Comparison of ENCODE assay signal across 9 mouse cellular contexts in the genomic region with DNA sequence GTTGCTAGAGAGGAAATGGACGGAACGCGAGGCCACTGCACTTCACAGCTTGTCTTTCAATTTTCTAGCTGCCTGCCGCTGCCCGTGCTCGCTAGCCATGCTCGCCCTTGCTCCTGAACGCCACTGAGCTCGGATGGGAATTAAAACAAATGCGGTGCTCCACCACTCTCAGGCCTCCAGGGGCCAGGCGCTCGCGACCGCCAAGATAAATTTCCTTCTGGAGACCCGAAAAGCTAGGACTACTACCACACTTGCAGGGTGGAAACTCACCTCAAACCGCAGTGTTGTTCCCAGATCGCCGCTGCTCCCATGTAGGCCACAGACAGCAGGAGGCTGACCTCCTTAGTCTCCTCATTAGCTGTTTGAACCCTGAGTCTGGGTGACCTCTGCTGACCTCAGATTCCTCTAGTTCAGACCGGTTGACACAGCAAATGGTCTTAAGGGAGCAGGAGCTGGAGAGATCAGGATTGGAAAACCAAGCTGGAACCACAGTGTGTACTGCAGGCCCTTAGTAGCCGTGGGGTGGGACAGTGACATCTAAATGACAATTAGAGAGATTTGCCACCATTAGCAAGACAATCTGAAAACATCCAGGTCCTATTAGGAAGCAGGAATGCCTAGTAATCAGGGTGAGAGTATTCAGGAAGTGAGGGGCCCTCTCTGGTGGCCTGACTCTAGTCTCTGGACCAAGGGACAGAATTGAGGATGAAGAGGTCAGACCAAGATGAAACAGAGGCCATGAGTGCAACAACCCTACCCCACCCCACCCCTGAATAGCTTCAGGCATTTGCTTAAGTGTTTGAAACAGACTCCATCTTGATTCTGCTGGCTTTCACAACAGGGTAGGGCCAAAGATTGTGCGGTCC.
DNase-seq lines count a peak whose midpoint lies in the region; ATAC-seq and TF ChIP-seq lines count a peak whose summit lies in the region.
"Had no signal": no experiment of that assay in that cellular context is flagged by ENCODE, and none has a peak within 500 bp of the region (broad histone marks: within the 10 kb centered on the region; RNA-seq: fewer than 3 reads in every experiment).

No protein-coding gene starts in this region.

- no peak overlapping the region for H3K9ac ChIP-seq in heart, embryonic 12.5 days
- H3K9ac ChIP-seq in ES-E14 (ENCODE audit: insufficient read depth, low read depth, low read length, poor library complexity, severe bottlenecking), result peak overlapping the region; percentile 93
- H3K9ac ChIP-seq in forebrain, postnatal 0 days, result no peak overlapping the region
- H3K9ac ChIP-seq in midbrain, embryonic 13.5 days (replicated peaks), result 0 out of 2 replicates have a peak overlapping the region, but pooled peaks have one; percentile 14

- peak overlapping the region; percentile 17 for H3K4me3 ChIP-seq in heart, embryonic 12.5 days
- H3K4me3 ChIP-seq in ES-E14 (ENCODE audit: insufficient read depth in 1 of 2, low read depth in 1 of 2, low read length in 2 of 2, poor library complexity in 1 of 2, severe bottlenecking in 1 of 2), result peak overlapping the region; percentile 65 to 91
- no peak overlapping the region for H3K4me3 ChIP-seq in forebrain, postnatal 0 days (ENCODE audit: low read depth, low read length)
- H3K4me3 ChIP-seq in midbrain, embryonic 13.5 days (replicated peaks), result peak overlapping the region; percentile 7; the same call in 1 of the 2 replicates

- peak overlapping the region; percentile 58 for H3K4me2 ChIP-seq in heart, embryonic 12.5 days
- peak overlapping the region; percentile 31; the same call in 1 of the 2 replicates for H3K4me2 ChIP-seq in forebrain, postnatal 0 days (ENCODE audit: low read depth)
- peak overlapping the region; percentile 41 for H3K4me2 ChIP-seq in midbrain, embryonic 13.5 days (replicated peaks)

- no peak overlapping the region for H3K27ac ChIP-seq in heart, embryonic 12.5 days (ENCODE audit: poor library complexity, severe bottlenecking)
- H3K27ac ChIP-seq in ES-E14 (ENCODE audit: insufficient read depth, low read depth, low read length, poor library complexity, severe bottlenecking), result peak overlapping the region; percentile 96
- H3K27ac ChIP-seq in forebrain, postnatal 0 days (ENCODE audit: low read depth, low read length), result no peak overlapping the region
- H3K27ac ChIP-seq in midbrain, embryonic 13.5 days, result no peak overlapping the region

- WGBS in heart, embryonic 12.5 days, result 16% methylated on average over 21 of the region's 21 CpGs
- 11% methylated on average over 21 of the region's 21 CpGs for WGBS in forebrain, postnatal 0 days
- 9% methylated on average over 21 of the region's 21 CpGs for WGBS in midbrain, embryonic 13.5 days

- ATAC-seq in heart, embryonic 12.5 days (ENCODE audit: insufficient number of reproducible peaks, low FRiP score), result no peak
- ATAC-seq in forebrain, postnatal 0 days, result no peak
- peak; percentile 31; the same call in 1 of the 2 replicates for ATAC-seq in midbrain, embryonic 13.5 days

- H3K4me1 ChIP-seq in heart, embryonic 12.5 days (replicated peaks), result peaks cover 23% of the 10 kb centered on the region
- peaks cover 6 to 37% of the 10 kb centered on the region in 2 experiments for H3K4me1 ChIP-seq in ES-E14 (ENCODE audit: control insufficient read depth in 2 of 2, insufficient read depth in 2 of 2, low read length in 2 of 2, poor library complexity in 1 of 2)
- no peaks in the 10 kb centered on the region for H3K4me1 ChIP-seq in forebrain, postnatal 0 days (ENCODE audit: insufficient read depth)
- peaks cover 27% of the 10 kb centered on the region for H3K4me1 ChIP-seq in midbrain, embryonic 13.5 days (replicated peaks)

- no peak for DNase-seq in heart, adult 9 months (ENCODE audit: low spot score in 2 of 2)
- DNase-seq in ES-E14 (ENCODE audit: low read depth, low spot score), result peak; percentile 94
- no peak for DNase-seq in forebrain, postnatal 0 days
- DNase-seq in thymus, postnatal 0 days (ENCODE audit: low spot score), result no peak
- DNase-seq in adrenal gland, adult 2 months, result no peak
- no peak for DNase-seq in left cerebral cortex, adult 9 months (ENCODE audit: low spot score in 2 of 2)
- DNase-seq: thymus, postnatal 25 days had no signal

- in situ Hi-C loops in ES-E14 (cut with MboI; ENCODE audit: low sequenced_read_pairs in 2 of 2, unreplicated experiment in 2 of 2), result no loop called here

- no peak for TF ChIP-seq CTCF in forebrain, postnatal 0 days (IDR thresholded peaks at IDR 0.05; ENCODE audit: low read depth)

- peaks cover 84% of the 10 kb centered on the region for H3K27me3 ChIP-seq in heart, embryonic 12.5 days (replicated peaks)
- peaks cover 74% of the 10 kb centered on the region for H3K27me3 ChIP-seq in forebrain, postnatal 0 days (ENCODE audit: insufficient read depth, low read length)
- H3K27me3 ChIP-seq in midbrain, embryonic 13.5 days, result peaks cover 83% of the 10 kb centered on the region

- no peaks in the 10 kb centered on the region for H3K9me3 ChIP-seq in heart, embryonic 12.5 days (replicated peaks)
- H3K9me3 ChIP-seq in ES-E14 (ENCODE audit: control insufficient read depth, insufficient read depth, low read depth, low read length), result no peaks in the 10 kb centered on the region
- no peaks in the 10 kb centered on the region for H3K9me3 ChIP-seq in forebrain, postnatal 0 days (ENCODE audit: low read length)
- H3K9me3 ChIP-seq in midbrain, embryonic 13.5 days, result no peaks in the 10 kb centered on the region

- no peaks in the 10 kb centered on the region for H3K36me3 ChIP-seq in heart, embryonic 12.5 days
- H3K36me3 ChIP-seq in ES-E14 (ENCODE audit: control insufficient read depth, insufficient read depth, low read length, poor library complexity, severe bottlenecking), result 0 out of 2 replicates have a peak, but pooled peaks cover 2% of the 10 kb centered on the region
- H3K36me3 ChIP-seq in forebrain, postnatal 0 days (ENCODE audit: insufficient read depth), result no peaks in the 10 kb centered on the region
- no peaks in the 10 kb centered on the region for H3K36me3 ChIP-seq in midbrain, embryonic 13.5 days

TF ChIP-seq in ES-E14, 5 proteins besides CTCF, POLR2A, EP300 and RAD21:
- TF ChIP-seq ZC3H11A (IDR thresholded peaks at IDR 0.05; ENCODE audit: borderline replicate concordance, low read depth, low read length), result no peak
- TF ChIP-seq CHD2 (IDR thresholded peaks at IDR 0.05; ENCODE audit: low read depth, low read length), result peak; percentile 82
- no peak for TF ChIP-seq HCFC1 (IDR thresholded peaks at IDR 0.05; ENCODE audit: borderline replicate concordance, insufficient read depth, low read length)
- peak; percentile 68; the same call in 1 of the 2 replicates for TF ChIP-seq MAFK (IDR thresholded peaks at IDR 0.05; ENCODE audit: insufficient read depth, low read depth, low read length)
- no peak for TF ChIP-seq ZNF384 (IDR thresholded peaks at IDR 0.05; ENCODE audit: low read depth, low read length)

Comparison
In these comparisons a context has a peak if more than half of its experiments do, and no peak if none do; other contexts are left out.
1. H3K9ac ChIP-seq: peak in ES-E14 (single experiment) and midbrain, embryonic 13.5 days (single experiment); none in heart, embryonic 12.5 days (single experiment) and forebrain, postnatal 0 days (single experiment).
2. Peak in every context shown above with its lines, with median percentiles within 50 percentile points of each other: H3K4me2 ChIP-seq.